Mouse (Mus musculus): Measurements from ENCODE around the gene Spint5.
"Not testable (repeated sequence)": the region's sequence is repeated elsewhere in the genome, so short reads cannot be mapped to it uniquely, and the experiment has no call there.

Spint5 gene

DNA sequence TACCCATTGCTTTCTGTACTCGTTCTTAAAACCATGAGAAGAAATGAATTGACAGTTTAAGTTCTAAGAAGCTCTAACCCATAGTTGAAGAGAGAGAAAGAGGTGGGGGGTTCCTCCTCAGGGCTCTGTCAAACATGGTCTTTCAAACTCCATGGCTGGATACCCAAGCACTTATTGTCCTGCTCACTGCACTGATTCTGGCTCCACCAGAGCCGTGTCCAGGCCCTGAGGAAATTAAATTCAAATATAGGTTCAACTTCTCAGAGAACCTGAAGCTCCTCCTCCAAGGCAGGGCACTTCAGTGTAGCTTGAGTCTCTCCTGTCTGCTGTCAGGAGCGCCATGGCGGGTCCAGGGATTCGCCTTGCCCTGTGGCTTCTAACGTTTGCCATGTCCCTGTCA, at the start of gene Spint5:
TSS of gene Spint5 (plus strand) at position 301 of the 400 bp plus-strand sequence.
- DNase-seq (ENCODE audit: low spot score): no peak

DNA sequence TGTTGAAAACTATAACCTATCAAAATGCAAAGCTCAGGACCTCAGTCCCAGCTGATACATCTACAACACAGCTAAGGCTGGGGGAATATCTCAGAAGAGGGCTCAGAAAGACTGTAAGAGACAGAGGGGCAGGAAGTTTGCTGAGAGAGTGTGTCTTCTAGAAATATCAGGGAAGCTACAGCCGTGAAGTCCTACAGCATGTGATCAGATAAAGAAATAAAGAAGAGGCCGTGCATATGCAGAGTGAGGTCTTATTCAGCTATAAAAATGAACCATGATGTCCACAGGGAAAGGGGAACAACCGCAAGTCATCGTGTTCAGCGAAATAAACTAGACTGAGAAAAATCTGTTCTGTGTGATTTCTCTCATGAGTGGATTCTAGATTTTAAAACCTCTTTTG, 44.8 kb upstream of the Spint5 start:
- DNase-seq (ENCODE audit: low spot score): no peak

DNA sequence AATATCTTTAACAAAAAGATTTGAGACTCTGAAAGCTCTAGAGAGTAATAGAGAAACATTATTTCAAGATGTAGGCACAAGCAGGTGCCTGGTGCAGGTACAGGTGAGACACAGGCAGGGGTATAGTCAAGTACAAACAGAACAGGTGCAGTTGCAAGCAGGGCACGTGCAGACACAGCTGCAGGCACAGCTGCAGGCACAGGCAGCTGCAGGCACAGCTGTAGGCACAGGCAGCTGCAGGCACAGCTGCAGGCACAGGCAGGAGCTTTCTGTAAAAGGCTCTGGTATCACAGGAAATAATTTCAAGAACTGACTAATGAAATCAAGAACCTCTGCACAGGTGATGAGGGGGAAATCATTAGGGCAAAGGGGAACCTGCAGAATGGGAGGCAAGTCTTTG, 44.2 kb upstream of the Spint5 start:
- no peak for DNase-seq (ENCODE audit: low spot score)

DNA sequence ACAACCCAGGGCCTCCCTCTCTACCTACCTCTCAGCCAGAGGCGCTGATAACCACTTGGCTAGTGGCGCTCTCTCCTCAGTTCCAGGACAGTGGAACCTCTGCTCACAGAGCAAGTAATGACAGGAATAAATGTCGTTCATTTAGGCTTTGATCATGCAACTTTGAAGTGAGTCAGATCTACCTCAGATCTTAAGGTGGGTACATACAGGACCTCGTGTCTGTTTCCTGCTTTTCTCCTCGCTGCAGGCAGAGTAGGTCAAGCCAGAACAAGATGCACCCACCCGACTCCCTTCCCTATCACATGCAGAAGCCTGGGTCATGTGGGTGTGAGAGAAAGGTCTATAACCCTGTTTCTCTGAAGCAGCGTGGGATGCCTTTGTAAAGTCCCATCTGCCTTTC, 41.1 kb upstream of the Spint5 start, which contains the start of gene Wfdc11:
TSS of gene Wfdc11 (minus strand) at position 101 of the 400 bp plus-strand sequence.
- DNase-seq (ENCODE audit: low spot score): no peak

DNA sequence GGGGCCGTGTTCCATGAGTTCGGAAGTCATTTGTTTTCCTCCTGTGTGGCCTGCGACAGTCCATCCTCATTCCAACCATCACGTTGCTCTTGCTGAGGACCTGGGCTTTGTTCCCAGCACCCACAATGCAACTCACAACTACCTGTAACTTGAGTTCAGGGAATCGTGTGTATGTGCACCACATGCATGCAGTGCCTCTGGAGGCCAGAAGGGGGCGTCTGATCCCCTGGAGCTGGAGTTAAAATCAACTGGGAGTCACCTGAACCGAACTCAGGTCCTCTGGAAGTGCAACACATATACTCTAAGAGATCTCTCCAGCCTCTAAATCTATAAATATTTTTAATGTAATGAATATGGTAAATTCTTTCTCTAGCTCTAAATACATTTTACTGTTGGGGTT, 39.0 kb upstream of the Spint5 start:
- DNase-seq (ENCODE audit: low spot score): no peak

DNA sequence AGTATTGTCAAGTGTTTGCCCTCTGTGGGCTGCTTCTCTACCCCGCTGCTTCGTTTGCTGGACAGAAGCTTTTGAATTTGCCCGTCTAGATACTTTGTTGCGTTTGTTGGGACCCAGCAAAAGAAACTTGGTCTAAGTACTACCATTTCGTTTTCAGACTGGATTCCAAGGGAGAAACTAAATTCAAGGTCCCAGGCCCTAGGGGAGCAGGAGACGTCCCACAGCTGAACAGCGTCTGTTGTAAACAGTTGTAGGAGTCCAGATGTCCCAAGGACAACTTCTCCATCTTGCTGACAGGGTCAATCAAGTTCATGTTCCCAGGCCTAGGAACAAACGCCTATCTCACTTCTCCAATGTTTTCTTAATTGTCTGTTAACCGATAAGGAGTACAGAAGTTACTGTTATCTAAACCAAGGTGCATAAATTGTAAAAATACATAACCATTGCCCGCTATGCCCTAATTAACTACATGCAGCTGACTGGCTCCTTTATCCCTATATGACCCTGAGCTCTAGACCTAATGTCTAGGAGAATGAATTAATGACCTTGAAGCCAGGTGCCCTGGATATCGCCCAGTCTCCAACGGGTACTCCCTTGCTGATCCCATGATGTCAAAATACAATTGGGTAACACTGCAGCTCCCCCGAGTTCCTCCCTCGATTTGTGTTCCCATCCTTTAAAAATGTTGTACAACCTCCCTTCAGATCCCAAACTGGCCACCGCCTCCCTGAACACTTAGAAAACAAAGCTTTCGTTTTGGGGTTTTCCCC, 38.0 kb upstream of the Spint5 start:
- no peak for DNase-seq (ENCODE audit: low spot score)

DNA sequence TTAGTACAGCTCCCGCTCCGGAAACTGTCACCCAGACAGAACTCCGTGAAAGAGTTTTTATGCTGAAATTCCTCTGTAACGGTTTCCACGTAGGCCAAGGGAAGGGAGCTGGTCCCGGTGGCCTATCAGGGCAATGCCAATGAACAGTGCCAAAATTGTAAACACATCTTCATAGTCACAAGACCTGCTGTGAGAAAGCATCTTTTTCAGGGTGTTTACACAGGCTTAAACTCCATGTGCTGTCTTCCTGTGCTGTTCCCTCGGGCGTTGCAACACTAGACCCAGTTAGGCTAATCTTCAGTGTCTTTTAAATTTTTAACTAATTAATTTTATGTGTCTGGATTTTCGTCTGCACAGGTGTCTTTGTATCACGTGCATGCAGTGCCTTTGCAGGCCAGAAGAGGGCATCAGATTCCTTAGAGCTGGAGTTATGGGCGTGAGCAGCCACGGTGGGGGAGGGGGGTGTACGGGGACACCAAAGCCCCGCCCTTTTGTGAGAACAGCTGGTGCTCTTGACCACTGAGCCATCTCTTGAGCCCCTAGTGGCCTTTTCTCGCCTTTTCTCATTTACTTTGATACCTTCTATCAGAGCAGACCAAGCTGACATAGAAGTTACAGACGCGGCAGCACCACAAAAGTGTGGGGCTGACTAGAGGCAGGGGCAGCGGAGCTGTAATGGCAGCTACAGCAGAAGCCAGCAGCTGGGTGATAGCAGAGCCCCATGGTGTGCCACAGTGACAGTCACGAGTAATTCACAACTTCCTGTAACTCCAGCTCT, 36.1 kb upstream of the Spint5 start:
- peak; percentile 60 for DNase-seq (ENCODE audit: low spot score)

DNA sequence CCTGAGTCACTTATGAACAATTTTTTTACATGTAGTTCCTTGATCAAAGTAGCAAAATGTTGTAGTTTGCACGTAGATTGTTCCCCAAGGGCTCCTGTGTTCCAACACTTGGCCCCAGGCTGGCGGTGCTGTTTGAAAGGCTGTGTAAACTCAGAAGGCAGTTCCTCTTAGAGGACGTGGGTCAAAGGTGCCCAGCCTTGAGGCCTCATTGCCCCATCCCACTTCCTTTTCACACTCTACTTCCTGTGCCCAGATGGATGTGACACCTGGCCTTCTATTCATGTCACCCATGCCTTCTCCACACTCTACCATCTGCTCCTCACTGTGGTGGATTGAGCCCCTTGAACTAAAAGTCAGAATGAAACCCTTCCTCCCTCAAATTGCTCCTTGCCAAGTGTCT, 35.2 kb upstream of the Spint5 start:
- DNase-seq (ENCODE audit: low spot score): no peak

DNA sequence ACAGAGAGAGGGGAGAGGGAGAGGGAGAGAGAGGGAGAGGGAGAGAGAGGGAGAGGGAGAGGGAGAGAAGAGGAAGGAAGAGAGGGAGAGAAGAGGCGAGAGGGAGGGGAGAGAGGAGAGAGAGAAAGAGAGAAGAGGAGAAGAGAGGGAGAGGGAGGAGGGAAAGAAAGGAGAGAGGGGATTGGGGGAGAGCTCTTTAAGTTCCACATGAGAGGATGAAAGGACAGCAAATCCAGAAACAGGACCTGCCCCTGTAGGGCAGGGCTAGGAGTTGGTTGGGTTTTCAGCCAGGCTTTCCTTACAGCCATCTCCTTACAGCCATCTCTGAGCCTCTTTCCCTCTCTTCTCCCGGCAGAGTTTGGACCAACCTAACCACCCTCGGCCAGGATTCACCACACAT, 30.3 kb upstream of the Spint5 start, which contains the start of gene Wfdc13:
TSS of gene Wfdc13 (plus strand) at position 301 of the 400 bp plus-strand sequence.
- no peak for DNase-seq (ENCODE audit: low spot score)

DNA sequence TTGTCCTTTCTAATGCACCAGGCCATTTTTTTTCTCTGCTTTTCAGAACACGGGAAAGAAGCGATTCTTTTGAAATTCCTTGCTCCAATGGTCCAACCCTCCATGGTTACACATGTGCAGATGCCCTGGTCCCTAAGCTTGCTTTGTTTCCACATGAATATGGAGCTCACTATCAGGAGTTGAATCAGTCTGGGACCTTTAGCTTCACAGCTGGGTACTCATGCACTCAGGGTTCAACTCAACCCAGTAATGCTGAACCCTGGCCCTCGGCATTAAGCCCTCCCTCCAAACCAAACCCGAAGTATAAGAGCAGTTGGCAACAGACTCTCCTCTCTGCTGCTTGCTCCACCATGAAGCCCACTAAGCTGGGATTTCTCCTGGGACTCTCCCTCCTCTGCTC, 16.9 kb upstream of the Spint5 start, which contains the start of gene Spint4:
TSS of gene Spint4 (plus strand) at position 301 of the 400 bp plus-strand sequence.
- DNase-seq (ENCODE audit: low spot score): no peak

DNA sequence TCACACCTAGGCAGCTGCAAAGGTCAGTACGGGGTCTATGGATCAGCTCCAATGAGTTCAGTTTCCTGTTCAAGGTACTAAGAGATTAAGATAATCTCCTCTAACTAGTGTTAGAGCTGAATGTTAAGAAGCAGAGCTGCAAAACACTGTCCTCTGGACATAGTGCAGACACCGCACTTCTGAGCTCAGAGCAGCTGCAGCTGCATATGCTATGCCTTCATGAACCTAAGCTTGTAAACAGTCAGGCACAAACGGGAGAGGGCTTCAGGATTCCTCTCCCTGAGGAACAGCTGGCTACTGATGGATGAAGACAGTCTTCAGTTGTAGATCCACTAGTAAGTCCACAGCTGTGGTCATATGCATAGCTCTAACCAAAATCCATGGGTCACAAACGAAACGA, 14.1 kb upstream of the Spint5 start:
- DNase-seq (ENCODE audit: low spot score): no peak

DNA sequence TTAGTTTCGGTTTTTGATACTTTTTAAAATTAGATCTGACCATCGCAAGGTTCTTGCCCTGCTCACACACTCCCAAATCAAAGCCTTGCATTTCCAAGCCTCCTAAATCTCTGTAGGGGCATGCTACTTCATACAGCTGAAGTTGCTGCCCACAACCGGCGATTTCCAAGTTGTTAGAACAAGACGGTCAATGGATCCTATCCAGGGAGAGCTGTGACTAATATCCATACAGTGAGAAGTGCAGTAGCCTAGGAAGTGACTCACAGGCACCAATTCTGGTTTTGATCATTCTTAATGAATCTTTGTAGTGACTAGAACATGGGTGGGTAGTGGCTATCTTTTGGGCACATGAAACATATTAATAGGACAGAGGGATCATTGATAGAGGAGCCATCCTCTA, 13.3 kb upstream of the Spint5 start:
- DNase-seq (ENCODE audit: low spot score): no peak

DNA sequence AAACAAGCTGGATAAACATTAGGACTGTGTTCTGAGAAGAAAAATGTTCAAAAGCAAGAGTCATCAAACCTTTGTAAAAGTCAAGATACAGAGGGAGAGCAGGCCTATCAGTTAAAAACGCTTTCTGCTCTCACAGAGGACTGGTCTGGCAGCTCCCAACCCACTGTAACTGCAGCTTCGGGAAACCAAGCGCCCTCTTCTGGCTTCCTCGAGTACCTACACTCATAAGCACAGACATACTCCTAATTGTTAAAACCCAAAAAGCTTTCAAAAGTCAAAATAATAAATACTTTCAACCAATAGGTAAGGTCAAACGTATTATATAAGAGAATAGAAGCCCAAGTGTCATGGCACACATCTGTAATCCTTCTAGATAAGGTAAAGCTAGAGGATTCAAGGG, 10.9 kb upstream of the Spint5 start:
- no peak for DNase-seq (ENCODE audit: low spot score)

DNA sequence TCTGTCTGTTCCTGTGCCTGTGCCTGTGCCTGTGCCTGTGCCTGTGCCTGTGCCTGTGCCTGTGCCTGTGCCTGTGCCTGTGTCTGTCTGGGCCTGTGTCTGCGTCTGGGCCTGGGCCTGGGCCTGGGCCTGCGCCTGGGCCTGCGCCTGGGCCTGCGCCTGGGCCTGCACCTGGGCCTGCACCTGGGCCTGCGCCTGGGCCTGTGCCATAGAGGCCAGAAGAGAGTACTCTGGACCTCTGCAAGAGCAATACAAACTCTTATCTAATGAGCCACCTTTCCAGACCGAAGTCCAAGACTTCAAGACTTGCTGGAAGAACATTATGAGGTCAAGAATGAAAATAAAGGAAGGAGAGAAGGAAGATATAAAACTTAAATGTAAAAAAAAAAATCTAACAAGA, 9.8 kb upstream of the Spint5 start:
- DNase-seq (ENCODE audit: low spot score): no peak

DNA sequence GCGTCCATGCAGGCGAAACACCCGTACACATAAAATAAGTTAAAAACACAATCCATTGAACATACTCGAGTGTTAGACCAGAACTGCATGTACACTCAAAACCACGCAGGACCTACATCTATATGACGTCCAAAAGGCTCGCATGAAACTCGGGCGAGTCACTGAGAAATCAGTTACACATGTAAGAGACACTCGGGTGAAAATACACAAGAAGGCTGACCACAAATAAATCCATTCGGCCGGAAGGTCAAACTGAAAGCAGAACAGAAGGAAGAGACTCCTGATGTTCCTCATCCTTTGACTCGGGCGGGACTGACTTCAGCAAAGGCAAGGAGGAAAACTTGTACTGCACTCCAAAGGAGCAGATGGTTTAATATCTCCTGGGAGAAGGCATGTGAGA, 9.1 kb upstream of the Spint5 start:
- DNase-seq (ENCODE audit: low spot score): no peak

DNA sequence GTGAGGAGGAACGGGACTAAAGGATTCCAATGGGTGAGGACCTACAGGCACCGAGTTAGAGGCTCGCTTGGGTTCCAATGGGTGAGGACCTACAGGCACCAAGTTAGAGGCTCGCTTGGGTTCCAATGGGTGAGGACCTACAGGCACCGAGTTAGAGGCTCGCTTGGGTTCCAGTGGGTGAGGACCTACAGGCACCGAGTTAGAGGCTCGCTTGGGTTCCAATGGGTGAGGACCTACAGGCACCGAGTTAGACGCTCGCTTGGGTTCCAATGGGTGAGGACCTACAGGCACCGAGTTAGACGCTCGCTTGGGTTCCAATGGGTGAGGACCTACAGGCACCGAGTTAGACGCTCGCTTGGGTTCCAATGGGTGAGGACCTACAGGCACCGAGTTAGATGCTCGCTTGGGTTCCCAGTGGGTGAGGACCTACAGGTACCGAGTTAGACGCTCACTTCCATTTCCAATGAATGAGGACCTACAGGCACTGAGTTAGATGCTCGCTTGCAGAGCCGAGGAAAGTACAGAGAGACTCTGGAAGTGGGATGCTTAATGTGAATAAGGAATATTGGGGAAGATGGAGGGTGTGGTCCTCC, 1.2 kb downstream of the Spint5 start:
- DNase-seq (ENCODE audit: low spot score): not testable (repeated sequence)

DNA sequence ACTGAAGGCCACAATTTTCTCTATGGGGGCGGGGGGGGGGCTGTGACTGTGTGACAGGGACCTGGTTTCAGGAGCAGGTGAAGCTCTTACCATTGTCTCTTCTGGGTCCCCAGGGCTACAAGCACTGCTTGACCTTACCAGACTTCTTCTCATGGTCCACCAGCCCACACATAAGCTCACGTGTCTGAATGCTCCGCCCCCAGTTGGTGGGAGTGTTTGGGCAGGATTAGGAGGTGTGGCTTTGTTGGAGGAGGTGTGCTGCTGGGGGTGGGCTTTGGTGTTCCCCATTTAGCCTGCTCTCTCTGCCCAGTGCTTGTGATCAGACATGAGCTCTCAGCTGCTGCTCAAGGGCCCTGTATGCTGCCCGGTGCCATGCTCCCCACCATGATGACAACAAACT, 8.2 kb downstream of the Spint5 start:
- DNase-seq (ENCODE audit: low spot score): no peak

DNA sequence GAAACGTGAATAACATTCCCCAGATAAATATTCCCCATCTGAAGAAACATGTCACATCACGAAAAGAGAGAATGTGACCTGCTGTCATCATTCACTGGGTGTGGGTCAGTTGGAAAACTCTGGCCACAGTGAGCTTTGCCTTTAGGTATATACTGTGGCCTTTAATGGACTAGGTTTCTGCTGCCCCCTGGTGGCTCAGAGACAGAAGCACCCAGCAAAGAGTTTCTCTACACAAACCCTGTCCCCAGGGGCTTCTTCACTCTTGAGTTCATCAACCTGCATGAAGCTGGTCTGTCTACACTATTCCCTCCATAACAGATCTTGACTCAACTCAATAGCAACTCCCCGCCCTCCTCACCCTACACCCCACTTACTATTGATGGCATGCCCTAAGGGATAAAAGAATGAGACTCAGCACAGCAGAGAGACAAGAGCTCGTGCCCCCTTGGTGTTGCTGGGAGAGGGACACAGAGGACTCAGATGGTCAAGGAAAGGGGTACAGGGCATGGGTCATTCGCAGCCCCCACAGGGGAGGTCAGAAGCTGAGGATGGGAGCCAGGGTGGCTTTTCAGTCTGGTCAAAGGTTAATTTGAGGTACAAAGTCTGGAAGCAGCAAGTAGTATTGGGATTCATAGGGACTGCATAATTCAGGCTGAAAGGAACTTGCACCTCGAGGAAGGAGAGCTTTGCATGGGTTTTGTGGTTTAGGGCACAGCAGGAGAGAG, 11.0 kb downstream of the Spint5 start:
- DNase-seq (ENCODE audit: low spot score): peak; percentile 57

DNA sequence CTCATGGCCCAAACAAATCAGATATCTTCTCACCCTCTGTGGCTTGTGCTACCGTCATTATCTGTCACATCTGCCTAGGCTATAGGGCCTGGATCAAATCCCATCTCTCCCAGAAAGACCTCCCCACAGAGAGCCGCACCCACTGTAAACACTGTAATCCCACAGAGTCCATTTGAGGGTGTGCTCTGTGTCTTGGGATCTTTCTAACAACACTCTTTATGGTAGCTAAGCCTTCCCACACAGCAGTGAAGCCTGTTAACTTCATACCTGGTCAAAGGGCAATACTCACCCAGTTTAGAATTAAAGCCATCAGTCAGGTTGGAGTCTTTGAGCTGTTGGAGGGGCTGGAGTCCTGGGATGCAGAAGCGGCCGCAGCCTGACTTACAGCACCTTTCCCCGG, 16.6 kb downstream of the Spint5 start:
- no peak for DNase-seq (ENCODE audit: low spot score)

DNA sequence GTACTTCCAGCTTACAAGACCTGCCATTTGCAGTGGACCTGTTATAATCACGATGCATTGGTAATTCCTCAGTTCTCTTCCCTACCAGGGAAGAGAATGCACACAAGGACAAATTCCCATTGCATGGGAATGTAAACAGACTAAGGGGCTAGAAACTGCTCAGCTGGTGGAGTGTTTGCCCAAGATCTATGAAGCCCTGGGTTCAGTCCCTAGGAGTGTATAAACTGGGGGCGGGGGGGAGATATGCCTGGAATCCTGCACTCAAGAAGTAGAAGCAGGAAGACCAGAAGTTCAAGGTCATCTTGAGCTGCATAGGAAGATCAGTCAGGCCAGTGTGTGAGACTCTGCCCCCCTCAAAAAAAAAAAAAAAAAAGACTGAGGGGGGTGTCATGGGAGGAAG, 18.2 kb downstream of the Spint5 start:
- DNase-seq (ENCODE audit: low spot score): no peak

DNA sequence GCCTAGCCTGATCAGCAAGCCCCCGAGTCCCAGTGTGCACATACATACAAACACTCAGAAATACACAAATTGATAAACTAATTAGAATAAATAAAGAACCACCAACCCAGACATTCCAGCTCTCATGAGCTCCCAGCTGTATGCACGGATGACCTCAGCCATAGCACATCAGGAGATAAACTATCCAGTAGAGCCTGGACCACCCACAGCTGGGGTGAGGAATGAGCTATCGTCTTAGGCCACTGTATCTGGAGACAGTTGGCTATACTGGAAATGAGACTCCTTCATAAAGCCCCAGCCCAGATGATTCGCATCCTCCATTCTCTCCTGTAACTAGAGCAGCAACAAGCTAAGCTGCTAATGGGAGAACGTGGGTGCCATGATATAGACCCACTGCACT, 19.7 kb downstream of the Spint5 start:
- no peak for DNase-seq (ENCODE audit: low spot score)

DNA sequence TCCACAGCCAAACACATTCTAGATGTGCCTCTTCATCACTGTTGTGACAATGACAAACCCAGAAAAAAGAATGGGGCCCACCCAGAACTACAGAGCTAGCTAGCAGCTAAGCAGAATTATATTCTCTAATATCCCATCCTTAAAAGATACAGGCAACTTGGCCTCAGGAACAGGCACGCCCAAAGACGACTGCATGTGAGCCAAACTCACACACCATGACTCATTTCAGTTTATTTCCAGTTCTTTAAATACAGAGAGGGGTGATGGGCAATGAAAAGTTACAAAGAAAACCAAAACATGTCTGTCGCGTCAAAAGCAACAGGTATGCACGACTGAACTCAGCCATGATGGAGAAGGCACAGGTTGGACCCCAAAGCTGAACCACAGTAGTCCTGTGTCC, 20.3 kb downstream of the Spint5 start:
- no peak for DNase-seq (ENCODE audit: low spot score)
